Mouse (Mus musculus) hindlimb bud, embryonic 11.5 days (tissue): ENCODE data around the gene Gm5930.
"Not testable (repeated sequence)": the region's sequence is repeated elsewhere in the genome, so short reads cannot be mapped to it uniquely, and the experiment has no call there.

Experiments used
- DNase-seq: peaks from one replicate; pipeline ENCODE4 v3.0.0-alpha.2; 2012; ENCODE audit warnings: low read depth, low spot score; ENCODE audit errors: extremely low spot score

The Gm5930 gene

GRCm38 (mm10) chr14:44338484-44338883, at the start of gene Gm5930:
Gm5930 (minus strand) TSS chr14:44338584.
- DNase-seq = not testable (repeated sequence)

GRCm38 (mm10) chr14:44384233-44384632, 45.8 kb upstream of the Gm5930 start:
- DNase-seq = not testable (repeated sequence)

DNA sequence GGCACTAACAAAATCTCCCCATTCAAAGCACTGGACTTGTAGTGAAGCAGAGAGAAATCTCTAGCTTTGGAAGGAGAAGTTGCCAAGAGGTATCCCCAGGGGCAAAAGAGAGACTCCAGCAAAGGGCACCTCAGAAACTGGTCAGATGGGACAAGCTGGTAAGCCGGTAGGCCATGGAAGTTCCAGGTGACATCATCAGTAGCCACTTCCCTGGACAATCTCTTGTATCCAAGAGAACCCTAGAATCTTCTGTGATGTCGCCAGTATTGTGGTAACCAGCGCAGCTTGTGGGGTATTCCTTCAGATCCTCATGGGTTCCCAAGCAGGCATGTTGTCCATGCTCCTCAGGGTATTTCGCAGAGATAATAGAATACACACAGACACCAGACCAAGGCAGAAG, 26.7 kb upstream of the Gm5930 start, which contains the start of gene Gm8229:
Gm8229 (plus strand) TSS at position 301 of the 400 bp plus-strand sequence.
- not testable (repeated sequence) for DNase-seq

DNA sequence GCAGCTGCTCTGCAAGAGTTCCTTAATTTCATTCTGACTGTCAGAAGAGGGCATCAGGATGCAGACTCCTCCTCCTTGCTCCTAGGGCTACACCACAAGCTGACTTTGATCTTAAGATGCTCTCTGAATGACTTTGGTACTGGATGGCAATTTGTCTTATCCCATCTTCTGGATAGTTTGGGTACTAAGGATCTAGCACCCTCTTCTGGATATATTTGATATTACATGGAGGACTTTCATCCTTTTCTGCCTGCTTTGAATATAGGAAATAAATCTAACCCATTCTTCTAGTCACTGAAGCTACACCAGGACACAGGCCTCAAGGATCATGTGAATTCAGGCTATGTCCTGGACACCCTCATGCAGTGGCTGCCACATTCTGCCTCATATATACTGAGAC, 23.9 kb upstream of the Gm5930 start:
- not testable (repeated sequence) for DNase-seq

GRCm38 (mm10) chr14:44361416-44361815, 23.0 kb upstream of the Gm5930 start:
- not testable (repeated sequence) for DNase-seq

- DNase-seq = not testable (repeated sequence)
Measured at GRCm38 (mm10) chr14:44312049-44312448, 26.3 kb downstream of the Gm5930 start.

DNA sequence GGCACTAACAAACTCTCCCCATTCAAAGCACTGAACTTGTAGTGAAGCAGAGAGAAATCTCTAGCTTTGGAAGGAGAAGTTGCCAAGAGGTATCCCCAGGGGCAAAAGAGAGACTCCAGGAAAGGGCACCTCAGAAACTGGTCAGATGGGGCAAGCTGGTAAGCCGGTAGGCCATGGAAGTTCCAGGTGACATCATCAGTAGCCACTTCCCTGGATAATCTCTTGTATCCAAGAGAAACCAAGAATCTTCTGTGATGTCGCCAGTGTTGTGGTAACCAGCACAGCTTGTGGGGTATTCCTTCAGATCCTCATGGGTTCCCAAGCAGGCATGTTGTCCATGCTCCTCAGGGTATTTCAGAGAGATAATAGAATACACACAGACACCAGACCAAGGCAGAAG, 53.1 kb downstream of the Gm5930 start, which contains the start of gene Gm8220:
Gm8220 (plus strand) TSS at position 301 of the 400 bp plus-strand sequence.
- not testable (repeated sequence) for DNase-seq
